Mouse (Mus musculus): Measurements from ENCODE around the gene Tbc1d7.

Gene Tbc1d7

DNA sequence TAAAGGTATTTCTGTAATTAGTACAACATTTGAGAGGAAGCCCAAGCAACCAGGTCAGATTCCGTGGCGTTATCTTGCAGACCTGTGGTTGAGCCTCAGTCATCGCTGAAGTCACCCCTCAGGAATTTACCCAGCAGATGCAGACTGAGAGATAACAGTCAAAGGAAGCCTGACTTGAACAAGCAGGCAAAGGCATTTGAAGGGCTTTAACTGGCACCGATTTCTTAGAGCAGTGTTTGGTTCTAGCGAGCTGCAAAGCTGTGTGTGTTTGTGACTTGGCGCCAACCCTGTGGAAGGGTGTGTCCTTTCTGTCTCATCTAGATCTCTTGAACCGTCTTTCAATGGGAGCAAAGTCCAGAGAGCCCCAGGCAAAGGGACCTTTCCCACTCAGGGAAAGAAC, 22.0 kb upstream of the Tbc1d7 start:
- DNase-seq: no peak

DNA sequence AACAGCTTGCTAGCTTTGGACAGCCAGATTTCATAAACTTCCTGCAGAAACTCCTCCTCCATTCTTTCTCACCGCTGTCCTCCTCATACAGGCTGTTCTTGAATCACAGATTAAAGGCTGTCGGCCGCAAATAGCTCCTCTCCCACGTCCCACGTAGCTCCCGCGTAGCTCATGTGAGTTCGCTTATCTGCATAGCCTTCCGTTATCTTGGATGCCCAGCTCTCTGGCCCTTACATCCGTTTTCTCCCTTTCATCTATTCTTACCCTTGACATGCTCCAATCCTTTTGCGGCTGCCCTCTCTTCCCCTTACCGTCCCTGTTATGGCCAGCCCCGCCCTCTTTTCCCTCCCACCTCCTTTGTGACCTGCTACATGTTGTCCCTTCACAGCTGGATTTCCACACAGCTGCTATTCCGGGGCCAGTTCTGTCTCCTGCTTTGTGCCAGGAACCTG, 20.5 kb upstream of the Tbc1d7 start:
- DNase-seq: no peak

DNA sequence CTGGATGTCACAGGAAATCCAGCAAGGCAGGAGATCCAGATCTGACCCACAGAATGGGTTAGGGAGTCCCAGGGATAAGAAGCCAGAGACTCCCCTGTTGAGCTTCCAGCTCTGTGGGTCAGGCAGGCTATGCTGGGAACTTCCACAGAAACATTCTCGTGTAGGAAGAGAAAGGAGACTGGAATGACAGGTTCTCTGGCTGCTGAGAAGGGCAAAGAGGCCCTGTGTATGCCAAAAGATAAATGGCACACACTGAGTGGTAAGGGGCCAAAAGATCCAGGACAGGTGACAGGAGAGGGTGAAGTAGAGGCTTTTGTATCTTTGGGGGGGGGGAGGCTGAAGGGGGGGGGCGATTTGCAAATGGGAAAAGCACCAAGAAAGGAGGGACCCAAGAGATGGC, 20.0 kb upstream of the Tbc1d7 start:
- no peak for DNase-seq

DNA sequence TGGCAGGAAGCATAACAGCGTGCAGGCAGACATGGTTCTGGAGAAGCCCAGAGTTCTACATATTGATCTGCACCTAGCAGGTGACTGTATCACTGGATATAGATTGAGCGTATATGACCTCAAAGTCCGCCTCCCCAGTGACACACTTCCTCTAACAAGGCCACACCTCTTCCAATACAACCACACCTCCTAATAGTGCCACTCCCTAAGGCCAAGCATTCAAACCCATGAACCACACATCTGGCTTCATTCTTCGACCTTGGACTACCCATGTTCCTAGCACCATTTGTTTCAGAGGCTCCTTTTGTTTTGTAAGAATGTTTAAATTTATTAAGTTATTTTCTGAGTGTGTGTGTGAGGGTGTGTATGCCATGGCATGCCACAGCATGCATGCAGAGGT, 16.4 kb upstream of the Tbc1d7 start:
- no peak for DNase-seq

DNA sequence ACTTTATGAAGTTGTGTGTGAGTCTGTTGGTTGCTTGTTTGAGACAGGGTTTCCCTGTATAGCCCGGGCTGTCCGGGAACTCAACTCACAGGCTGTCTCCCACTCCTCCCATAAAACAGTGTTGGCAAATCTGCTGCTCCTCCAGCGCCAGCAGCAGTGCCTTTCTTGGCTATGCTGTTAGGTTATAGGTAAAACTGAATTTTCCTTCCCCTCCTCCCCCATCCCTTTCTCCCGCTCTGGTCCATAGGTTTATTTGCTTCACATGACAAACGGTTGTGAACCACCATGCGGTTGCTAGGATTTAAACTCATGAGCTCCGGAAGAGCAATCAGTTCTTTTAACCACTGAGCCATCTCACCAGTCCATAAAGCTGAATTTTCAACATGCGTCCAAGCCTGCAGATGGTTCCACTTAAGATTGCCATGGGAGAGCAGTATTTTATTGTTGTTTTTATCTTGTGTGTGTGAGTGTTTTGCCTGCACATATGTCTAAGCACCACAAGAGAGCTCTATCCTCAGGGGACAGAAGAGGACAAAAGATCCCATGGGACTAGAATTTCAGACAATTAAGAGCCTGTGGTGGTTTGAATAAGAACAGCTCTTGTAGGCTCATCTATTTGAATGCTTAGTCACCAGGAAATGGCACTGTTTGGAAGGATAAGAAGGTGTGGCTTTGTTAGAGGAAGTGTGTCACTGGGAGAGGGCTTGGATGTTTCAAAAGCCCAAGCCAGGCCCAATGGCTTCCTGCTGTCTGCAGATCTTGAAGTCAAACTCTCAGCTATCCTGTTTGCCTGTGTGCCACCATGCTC, 12.2 kb upstream of the Tbc1d7 start:
- no peak for DNase-seq

DNA sequence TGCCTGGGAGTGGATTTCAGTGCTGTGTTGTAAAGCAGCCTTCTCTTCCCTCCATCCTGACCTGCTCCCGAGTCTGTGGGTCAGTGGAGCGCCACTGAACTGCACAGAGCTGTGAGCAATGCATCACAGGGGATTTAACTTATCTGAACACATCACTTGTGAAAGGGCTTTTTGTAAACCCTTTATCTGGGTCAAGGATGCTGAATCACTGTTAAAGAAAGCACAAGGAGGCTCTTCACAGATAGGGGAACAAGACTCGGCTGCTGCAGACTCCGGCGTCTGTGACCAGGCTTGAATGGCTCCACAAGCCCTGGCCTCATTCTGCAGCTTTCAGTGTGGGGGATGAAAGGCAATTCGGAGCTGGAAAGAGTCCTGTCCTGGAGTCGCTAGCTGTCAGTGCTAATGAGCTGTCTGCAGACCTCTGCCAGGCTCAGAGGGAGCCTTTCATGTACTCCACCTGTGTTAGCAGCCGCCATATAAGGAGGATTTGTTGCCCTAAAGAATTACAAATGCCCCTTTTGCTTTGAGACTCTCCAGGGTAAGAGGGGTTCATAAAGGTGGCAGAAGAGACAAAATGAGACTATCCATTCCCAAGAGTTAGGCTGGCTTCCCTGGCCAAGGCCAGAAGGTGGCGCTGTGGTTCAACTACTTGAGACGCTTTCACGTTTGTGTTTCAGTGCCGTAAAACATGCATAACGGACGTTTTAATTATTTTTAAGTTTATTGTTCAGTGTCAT, 11.3 kb upstream of the Tbc1d7 start:
- peak; percentile 92 to 94 for DNase-seq

DNA sequence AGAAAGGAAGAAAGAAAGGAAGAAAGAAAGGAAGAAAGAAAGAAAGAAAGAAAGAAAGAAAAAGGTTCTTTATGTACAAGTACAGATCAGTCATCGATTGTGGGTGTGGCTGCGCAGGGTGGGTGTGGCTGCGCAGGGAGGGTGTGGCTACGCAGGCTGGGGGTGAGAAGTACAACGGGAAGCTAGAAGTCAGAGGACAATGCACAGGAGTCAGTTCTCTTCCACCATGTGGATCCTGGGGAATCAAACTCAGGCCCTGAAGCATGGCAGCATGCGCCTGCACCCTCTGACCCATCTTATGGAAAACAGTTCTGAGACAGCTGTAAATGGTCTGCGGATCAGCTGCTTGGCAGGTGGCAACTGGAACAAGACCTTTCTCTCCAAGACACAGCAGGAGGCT, 9.8 kb upstream of the Tbc1d7 start:
- no peak for DNase-seq

DNA sequence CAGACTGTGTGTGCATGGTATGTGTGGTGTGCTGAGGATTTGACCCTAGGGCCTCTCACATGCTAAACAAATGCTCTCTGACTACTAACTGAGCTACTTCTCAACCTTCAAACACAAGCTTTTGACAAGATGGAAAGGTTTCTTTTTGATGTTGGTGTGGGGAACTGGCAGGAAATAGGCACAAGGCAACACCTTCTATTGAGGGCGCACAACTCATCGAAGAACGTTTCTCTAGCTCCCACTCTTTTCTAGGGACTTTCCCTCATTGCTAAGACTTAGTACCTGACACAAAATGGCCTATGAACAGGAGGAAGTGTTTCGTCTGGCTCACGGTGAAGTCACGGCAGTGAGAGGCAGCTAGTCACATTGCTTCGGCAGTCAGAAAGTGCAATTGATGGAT, 6.0 kb upstream of the Tbc1d7 start:
- DNase-seq: no peak

DNA sequence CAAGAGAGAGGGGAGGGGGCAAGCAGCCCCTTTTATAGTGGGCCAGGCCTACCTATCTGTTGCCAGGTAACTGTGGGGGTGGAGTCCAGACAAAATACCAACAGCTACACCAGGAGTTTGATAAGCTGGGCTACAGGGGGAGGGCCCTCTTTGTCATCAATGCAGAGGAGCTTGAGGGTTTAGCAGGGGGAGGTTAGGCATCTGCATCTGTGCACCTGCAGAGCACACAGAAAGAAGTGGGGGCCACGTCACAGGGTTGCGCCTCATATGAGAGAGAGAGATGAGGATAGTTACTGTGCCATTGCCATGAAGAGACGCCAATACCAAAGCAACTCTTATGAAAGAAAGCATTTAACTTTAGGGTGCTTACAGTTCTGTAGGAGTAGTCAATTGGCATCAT, 5.4 kb upstream of the Tbc1d7 start:
- DNase-seq: no peak

DNA sequence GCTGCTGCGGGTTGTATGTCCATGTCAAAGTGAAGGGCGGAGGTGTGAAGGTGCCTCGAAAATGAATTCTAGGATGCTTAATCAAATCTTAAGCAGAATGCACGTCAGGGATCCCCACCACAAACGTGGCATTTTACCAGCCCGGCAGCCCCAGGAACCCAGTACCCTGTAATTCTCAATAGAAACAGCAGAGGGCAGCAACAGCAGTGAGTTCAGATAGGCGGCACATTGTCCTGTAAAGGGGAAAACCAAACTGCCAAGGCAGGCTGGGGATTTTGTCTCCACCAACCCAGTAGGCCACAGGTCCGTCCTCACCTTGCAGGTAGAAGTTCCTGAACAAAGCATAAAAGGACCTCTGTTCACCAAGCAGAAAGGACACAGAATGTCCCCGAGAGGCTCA, 2.0 kb upstream of the Tbc1d7 start:
- peak; percentile 88 to 92 for DNase-seq

DNA sequence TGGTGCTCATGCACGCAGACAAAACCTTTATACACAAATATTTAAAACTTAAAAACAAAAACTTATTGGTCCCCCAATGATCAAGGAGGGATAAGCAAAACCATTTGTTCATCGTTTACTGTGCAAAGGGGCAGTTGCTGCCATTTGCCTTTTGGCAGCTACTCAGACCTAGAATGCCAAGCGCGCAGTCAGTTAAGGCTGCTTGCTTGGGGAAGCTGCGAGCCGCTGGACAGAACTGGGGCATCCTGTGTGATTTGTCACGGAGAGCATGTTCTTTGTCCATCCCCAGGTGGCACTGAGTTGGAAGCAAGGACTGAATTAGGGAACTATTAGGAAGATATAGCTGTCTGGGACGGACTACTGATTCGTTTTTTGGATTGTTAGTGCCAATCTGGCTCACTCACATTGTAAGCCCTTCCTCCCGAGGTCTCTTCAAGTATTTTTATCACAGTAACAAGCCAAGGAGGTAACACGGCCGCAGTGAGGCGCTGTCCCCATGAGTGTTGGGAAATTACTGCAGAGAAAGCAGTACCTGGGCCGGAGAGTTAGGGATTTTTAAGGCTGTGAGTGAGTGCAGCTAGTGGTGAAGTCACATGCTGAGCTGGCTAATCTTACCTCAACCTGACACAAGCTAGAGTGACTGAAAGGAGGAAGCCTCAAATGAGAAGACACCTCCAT, 874 bp upstream of the Tbc1d7 start:
- DNase-seq: peak; percentile 53 to 54

DNA sequence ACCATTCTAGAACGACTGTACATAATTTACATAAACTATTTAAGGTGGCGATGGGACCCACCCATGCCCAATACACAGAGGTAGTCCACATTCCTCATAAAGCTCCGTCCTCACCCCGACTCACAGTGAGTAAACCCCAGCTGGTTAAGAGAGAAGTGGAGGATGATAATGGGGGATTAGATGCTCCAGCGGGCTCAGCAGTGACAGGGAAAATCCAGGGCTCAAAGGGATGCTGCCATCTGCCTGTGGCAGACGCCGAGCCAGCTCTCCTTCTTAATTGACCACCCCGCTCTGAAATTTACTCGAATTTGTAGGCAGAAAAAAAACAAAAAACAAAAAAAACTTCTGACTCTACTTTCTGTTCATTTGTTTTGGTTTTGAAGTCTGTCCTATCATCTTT, 3.6 kb downstream of the Tbc1d7 start:
- DNase-seq: peak; percentile 69 to 73

DNA sequence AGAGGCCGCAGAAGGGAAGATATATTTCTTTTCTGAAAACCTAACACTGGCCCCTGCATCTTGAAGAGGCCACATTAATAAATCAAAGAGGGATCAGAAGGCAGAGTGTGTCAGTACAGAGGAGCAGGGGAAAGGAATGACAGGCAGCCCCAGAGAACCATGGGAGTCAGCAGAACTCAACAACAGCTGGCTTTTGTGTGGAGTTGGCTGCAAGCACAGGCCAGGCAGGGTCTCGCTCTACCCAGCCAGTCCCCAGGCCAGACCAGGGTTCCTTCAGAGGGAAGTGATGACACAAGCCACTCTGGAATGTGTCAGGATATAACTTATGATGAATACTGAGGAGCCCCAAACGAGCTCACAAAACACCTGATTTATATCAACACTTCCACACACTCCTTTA, 11.9 kb downstream of the Tbc1d7 start:
- DNase-seq: no peak

DNA sequence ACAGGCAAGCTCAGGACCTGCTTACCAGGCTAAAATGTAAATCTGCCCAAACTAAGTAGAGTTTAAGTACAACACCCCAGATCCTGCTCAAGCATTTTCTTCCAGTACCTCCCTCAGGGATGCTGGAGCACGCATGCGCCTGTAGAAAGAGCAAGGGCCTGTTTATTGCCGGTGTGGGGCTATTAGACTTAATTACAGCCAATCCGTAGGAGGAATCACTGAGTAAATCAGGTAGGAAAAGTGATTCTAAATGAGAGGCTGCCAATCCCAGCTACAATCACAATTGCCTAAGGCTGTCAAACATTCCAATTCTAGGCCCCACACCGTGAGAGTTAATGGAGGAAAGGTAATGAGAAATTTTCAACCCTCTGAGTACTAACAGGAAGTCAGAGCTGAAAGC, 13.0 kb downstream of the Tbc1d7 start:
- no peak for DNase-seq

DNA sequence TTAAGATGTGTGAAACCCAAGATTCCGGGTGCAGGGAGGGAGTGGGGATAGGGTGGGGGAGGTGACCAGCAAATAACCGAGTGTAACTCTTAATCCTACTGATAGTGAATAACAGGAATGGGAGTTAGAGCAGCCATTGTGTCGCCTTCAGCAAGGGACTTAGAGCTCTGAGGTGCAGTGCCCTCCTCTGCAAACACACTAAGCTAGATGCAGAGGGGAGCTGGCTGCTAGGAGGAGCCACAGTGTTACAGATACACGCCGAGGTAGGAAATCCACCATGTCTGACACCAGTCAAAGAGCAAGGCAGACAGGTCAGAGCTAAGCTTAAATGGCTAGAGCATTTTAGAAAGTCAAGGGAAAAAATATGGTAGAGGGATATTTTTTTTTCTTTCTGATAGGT, 13.9 kb downstream of the Tbc1d7 start:
- no peak for DNase-seq

DNA sequence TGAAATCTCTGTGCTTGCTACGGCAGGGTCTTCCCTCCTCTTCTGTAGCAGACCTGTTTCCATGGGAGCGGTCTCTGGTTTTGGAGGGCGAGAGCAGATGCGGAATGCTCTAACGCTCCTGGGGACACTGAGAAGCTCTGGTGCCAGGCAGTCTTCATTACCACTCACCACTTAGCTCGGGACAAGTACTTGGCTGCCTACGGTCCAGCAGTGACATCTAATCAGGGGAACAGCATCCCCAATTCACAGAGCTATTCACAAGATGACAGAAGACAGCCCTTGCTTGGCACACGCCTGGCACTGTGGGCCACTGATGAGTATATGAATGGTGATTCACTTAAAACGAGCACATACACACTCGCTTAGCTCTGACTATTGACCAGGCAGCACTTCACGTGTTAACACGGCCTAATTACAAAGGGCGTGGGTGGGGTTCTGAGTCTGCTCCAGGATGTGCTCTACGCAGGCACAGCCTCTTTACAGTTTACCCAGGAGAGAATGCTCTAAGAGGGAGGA, 19.2 kb downstream of the Tbc1d7 start:
- no peak for DNase-seq

DNA sequence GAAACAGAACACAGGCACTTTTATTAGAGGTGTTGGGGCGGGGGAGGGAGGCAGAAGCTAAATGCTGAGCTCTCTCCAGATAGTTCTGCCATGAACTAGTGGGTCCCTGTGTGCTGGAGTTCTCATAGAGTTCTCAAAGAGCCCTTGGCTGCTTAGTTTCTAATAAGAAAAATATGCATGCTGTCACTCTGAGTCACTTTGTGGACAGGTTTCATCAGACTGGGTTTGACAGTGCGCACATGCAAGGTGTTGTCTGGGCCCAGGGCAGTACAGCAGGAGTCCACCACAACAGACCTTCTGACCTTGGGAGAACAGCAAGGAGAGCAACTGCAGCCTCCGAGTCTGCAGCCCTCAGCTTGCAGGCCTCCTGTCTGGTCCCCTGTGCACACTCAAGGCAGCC, 21.6 kb downstream of the Tbc1d7 start:
- no peak for DNase-seq

DNA sequence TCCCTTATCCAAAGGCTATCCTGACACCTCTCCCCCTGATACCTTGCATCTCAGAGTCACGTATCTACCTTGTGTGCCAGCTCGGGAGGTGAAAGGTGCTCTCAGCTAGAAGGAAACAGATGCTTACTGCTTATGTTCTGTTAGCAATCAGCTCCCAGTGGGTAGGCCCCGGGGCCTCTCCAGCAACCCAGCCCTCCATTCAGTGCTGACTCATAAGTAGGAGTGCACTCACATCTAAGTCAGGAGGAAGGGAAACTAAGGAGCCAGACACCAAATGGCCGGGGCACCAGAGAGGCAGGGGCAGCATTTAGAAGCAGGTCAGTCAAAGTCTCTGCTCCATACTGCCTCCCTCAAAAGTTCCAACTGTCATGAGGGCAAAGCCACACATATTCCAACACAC, 22.6 kb downstream of the Tbc1d7 start:
- no peak for DNase-seq

DNA sequence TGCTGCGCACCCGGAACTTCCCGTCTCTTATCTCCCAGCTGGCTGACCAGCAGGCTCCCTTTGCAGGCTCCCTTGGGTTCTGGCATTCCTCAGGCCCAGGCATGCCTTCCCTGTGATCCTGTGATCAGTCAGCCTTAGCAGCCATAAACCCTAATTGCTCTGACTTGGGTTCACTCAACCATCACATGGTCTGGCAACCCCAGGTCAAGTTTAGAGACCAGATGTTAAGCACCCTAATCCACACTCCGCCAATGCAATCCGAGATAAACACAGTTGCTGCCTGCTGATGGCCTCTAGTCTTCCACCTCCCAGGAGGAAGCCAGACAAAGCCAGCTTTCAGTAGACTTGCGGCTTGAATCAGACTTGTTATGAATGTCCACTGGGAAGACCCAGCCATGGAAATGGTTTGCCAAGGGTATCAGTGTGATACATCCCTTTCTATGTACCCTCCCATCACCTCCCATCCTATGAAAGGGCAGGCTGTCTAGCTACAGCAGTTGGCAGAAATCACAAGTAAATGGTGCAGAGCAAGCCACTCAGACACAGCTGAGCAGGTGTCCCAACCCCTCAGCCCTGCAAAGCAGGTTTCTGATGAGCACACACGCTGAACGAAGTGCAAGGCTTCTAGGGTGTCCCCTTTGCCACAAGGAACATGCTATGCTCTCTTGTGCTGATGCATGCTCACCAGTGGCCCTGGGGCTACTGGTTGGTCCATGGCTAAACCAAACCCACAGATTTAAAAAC, 24.6 kb downstream of the Tbc1d7 start:
- peak in 1 of 2 experiments; percentile 24 for DNase-seq

DNA sequence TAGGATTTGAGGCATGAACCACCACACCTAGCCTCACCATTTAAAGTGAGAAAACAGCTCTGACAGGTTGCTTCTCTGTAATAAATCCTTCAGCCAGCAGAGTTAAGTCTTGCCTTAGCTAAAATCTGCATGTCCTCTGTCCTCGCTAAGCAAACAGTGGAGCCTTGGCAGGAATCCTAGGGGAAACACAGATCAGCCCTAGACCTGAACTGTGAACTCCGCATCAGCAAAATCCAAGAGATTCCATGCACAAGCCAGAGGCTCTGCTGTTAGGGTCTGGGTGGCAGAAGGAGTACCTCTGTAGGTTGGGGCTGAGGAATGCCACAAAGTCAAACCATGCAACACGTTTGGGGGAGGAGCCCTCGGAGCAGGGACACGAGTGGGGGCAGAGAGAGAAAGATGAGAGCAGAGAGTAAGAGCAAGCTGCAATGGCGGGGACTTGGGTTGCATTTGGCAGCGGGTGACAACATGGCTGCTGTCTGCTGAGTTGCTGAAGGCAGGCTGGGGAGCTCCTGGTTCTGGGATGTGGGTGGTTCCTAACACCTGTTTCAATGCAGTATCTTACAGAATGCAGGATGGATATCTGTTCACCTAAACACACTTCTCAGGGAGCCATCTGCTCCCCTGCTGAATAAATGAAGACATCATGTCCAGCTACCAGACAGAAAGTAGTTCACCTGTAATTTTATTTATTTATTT, 26.4 kb downstream of the Tbc1d7 start:
- no peak for DNase-seq

DNA sequence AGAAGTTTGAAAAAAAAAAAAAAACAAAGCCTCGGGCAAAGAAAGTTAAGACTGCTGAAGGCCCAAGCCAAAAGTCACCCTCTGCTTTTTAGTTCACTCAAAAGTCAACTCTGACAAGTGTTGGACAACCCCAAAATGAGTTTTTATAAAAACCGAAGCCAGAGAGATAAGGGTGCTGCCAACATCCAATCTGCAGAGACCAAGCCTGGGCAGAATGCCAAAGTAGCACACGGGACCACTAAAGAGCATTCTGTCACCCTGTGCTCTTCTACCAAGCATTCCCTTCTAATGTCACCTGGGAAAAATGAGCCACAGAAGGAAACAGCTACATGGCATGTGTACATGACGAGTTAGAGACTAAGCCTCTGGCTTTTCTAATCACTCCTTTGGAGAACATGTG, 36.8 kb downstream of the Tbc1d7 start:
- DNase-seq: peak; percentile 71 to 75

DNA sequence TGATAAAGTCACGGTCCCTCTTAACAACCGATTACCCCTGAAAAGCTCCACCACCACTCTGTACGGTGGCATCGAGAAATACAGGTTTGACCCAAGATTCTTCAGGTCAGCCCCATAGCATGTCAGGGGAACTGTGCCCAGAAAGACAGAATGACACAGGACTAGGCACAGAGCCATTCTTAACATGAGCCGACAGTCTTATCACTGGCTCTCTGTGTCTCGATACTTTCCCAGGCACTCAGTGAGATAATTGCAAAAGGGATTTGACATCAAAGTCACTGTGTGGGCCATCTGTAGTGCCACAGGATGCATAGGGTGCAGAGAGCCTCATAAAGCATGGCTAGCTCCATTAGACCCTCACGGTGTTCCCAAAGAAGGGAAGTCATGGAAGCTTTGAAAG, 37.9 kb downstream of the Tbc1d7 start:
- no peak for DNase-seq

All from cerebellum, postnatal 10 days (tissue).